Mouse (Mus musculus): ENCODE data around the gene Plekha3.

DNA sequence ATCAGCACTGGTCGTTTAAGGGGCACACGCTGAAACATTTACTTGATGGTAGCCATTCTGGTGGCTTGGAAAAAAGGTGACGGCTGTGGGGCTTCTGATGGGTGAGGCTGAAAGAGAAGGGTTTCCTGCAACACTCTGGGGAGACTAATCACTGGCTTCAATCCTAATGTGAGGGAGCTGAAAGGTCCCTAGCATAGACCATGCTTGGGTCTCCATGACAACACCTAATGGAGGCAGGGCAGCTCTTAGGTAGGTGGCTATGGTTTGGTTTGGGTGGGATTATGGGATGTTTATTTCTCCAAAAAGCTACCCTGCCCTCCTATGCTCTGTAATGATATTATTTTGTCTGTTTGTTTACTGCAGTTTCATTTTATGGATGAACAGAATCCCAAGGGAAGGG, 19.6 kb upstream of the Plekha3 start:
- no peak for TF ChIP-seq CTCF (conservative IDR thresholded peaks at IDR 0.05; ENCODE audit: low read length)
- TF ChIP-seq POU5F1 (IDR thresholded peaks at IDR 0.05; ENCODE audit: borderline replicate concordance, low read length): no peak
